8 mouse cellular contexts compared by ENCODE assay signal in genomic region chr10:61680015-61680913, GRCm38 (mm10). TPM values are rescaled to one million over a fixed set of nuclear protein-coding genes. Genes with fewer than 3 reads are reported as not detected.
DNase-seq lines count a peak whose midpoint lies in the region; ATAC-seq and TF ChIP-seq lines count a peak whose summit lies in the region.

Sar1a (plus strand) TSS chr10:61680299.

- no peak within 1 kb of the TSS for H3K27ac ChIP-seq in ES-Bruce4 (ENCODE audit: insufficient read depth, low read length)
- peak within 1 kb of the TSS; percentile 60; the same call in 1 of the 2 replicates for H3K27ac ChIP-seq in forebrain, embryonic 14.5 days (ENCODE audit: low read depth, low read length)
- H3K27ac ChIP-seq in neural tube, embryonic 15.5 days (replicated peaks): peak within 1 kb of the TSS; percentile 90

- intact Hi-C loops in heart, postnatal 14 days (cut with DNase I): no loop called here

- peak within 1 kb of the TSS; percentile 95 for H3K4me3 ChIP-seq in ES-Bruce4 (ENCODE audit: low read depth, low read length)
- peak within 1 kb of the TSS; percentile 93 for H3K4me3 ChIP-seq in forebrain, embryonic 14.5 days (ENCODE audit: low read depth, low read length)
- peak within 1 kb of the TSS; percentile 66 for H3K4me3 ChIP-seq in neural tube, embryonic 15.5 days (replicated peaks)

- H3K9ac ChIP-seq in ES-Bruce4 (ENCODE audit: low read depth, poor library complexity, severe bottlenecking): peak within 1 kb of the TSS; percentile 82
- peak within 1 kb of the TSS; percentile 95 for H3K9ac ChIP-seq in forebrain, embryonic 14.5 days (ENCODE audit: low read length)
- H3K9ac ChIP-seq in neural tube, embryonic 15.5 days (replicated peaks): peak within 1 kb of the TSS; percentile 79

- H3K4me2 ChIP-seq in forebrain, embryonic 14.5 days (ENCODE audit: low read length): peak within 1 kb of the TSS; percentile 95
- H3K4me2 ChIP-seq in neural tube, embryonic 15.5 days: peak within 1 kb of the TSS; percentile 73

- TF ChIP-seq POLR2A in ES-Bruce4 (IDR thresholded peaks at IDR 0.05; ENCODE audit: insufficient read depth, low read length): no peak

- TF ChIP-seq EP300 in ES-Bruce4 (IDR thresholded peaks at IDR 0.05; ENCODE audit: insufficient read depth, low read depth, low read length): no peak

- no peaks in the 10 kb centered on the region for H3K27me3 ChIP-seq in ES-Bruce4 (ENCODE audit: control insufficient read depth, insufficient read depth, low read length, poor library complexity, severe bottlenecking)
- H3K27me3 ChIP-seq in forebrain, embryonic 14.5 days (replicated peaks; ENCODE audit: control insufficient read depth, insufficient read depth, low read length): no peaks in the 10 kb centered on the region
- H3K27me3 ChIP-seq in neural tube, embryonic 15.5 days (replicated peaks): no peaks in the 10 kb centered on the region

- DNase-seq in forebrain, embryonic 14.5 days (ENCODE audit: low spot score): peak; percentile 99
- peak; percentile 99 to 100 for DNase-seq in heart, postnatal 14 days
- DNase-seq in layer of hippocampus, adult 11-12 months (ENCODE audit: low spot score): peak; percentile 98
- peak; percentile 98 for DNase-seq in lung, adult 18-20 months
- peak; percentile 98 for DNase-seq in testis, postnatal 14 days (ENCODE audit: low spot score)

- no peaks in the 10 kb centered on the region for H3K4me1 ChIP-seq in ES-Bruce4 (ENCODE audit: control insufficient read depth, insufficient read depth, low read length)
- H3K4me1 ChIP-seq in forebrain, embryonic 14.5 days (ENCODE audit: control insufficient read depth, insufficient read depth, low read length): peaks cover 12% of the 10 kb centered on the region
- H3K4me1 ChIP-seq in neural tube, embryonic 15.5 days: peaks cover 29% of the 10 kb centered on the region

- 1% methylated on average over 84 of the region's 84 CpGs for WGBS in forebrain, embryonic 14.5 days
- under 1% methylated on average over 84 of the region's 84 CpGs for WGBS in neural tube, embryonic 15.5 days

- H3K36me3 ChIP-seq in ES-Bruce4 (ENCODE audit: control insufficient read depth, insufficient read depth, low read length, poor library complexity, severe bottlenecking): peaks cover 5% of the 10 kb centered on the region
- H3K36me3 ChIP-seq in forebrain, embryonic 14.5 days (ENCODE audit: control insufficient read depth, insufficient read depth, low read length): peaks cover 12% of the 10 kb centered on the region
- peaks cover 13% of the 10 kb centered on the region for H3K36me3 ChIP-seq in neural tube, embryonic 15.5 days

- no peak for TF ChIP-seq CTCF in ES-Bruce4 (IDR thresholded peaks at IDR 0.05; ENCODE audit: low read depth, low read length)

- peak; percentile 98 for ATAC-seq in cerebellum, adult (ENCODE audit: insufficient number of reproducible peaks, low FRiP score, low TSS enrichment)
- ATAC-seq in forebrain, embryonic 14.5 days: peak; percentile 100
- ATAC-seq in neural tube, embryonic 15.5 days (ENCODE audit: low FRiP score): peak; percentile 100

- H3K9me3 ChIP-seq in ES-Bruce4 (replicated peaks; ENCODE audit: control insufficient read depth, insufficient read depth, low read length, poor library complexity, severe bottlenecking): no peaks in the 10 kb centered on the region
- no peaks in the 10 kb centered on the region for H3K9me3 ChIP-seq in forebrain, embryonic 14.5 days (replicated peaks; ENCODE audit: control insufficient read depth, low read length)
- H3K9me3 ChIP-seq in neural tube, embryonic 15.5 days (replicated peaks): no peaks in the 10 kb centered on the region

RNA-seq across cellular contexts. Expression of gene Sar1a, which starts in this region (rescaled TPM):
- 131 and 136 TPM in 2 replicates for polyA plus RNA-seq in ES-Bruce4 (2011; ENCODE audit: insufficient read depth, insufficient read length, low read depth, missing spikeins)
- polyA plus RNA-seq in forebrain, embryonic 14.5 days (2014; fragmentation: Nextera tagmentation; extraction: Ambion mirVana): 245 and 253 TPM in 2 replicates
- total RNA-seq in heart, postnatal 14 days (2021): 100 to 1,000 TPM; 140 to 141 TPM
- polyA plus RNA-seq in neural tube, embryonic 15.5 days (2015; fragmentation: Nextera tagmentation; extraction: Ambion mirVana): 183 and 196 TPM in 2 replicates
